Mouse (Mus musculus): ENCODE measurements around the gene Kazn.

GRCm38 (mm10) chr4:142235426-142235825, 3.8 kb downstream of the Kazn start:
- TF ChIP-seq CTCF (IDR thresholded peaks at IDR 0.05; ENCODE audit: borderline replicate concordance, control insufficient read depth, extremely low read depth, insufficient read depth, low read length, poor library complexity) (no peak), POLR2A (IDR thresholded peaks at IDR 0.05; ENCODE audit: control insufficient read depth, extremely low read depth, insufficient read depth, low read length, poor library complexity) (no peak)
